Mouse (Mus musculus) limb, embryonic 10.5 days (tissue): Measurements from ENCODE around the gene Ttf1. TPM values are rescaled to one million over a fixed set of nuclear protein-coding genes. Genes with fewer than 3 reads are reported as not detected.

Experiments used
- DNase-seq: peaks from one replicate; pipeline ENCODE4 v3.0.0-alpha.2; 2017; ENCODE audit warnings: low spot score
- H3K27ac ChIP-seq: fragments of 300-500 bp; sonication (generic); 2 replicates; pipeline ENCODE4 v1.5.1; 2016; ENCODE audit warnings: mild to moderate bottlenecking
- H3K27me3 ChIP-seq: fragments of 300-500 bp; sonication (generic); 2 replicates; pipeline ENCODE4 v1.6.1; 2016; ENCODE audit warnings: low read depth, mild to moderate bottlenecking; ENCODE audit not compliant: poor library complexity, severe bottlenecking
- H3K36me3 ChIP-seq: fragments of 300-500 bp; sonication (generic); 2 replicates; pipeline ENCODE4 v1.6.1; 2016; ENCODE audit warnings: mild to moderate bottlenecking, moderate library complexity
- H3K4me1 ChIP-seq: fragments of 300-500 bp; sonication (generic); 2 replicates; pipeline ENCODE4 v1.6.1; 2016
- H3K4me3 ChIP-seq: fragments of 300-500 bp; sonication (generic); 2 replicates; pipeline ENCODE4 v1.5.1; 2016; ENCODE audit warnings: mild to moderate bottlenecking, moderate library complexity
- H3K9me3 ChIP-seq: fragments of 300-500 bp; sonication (generic); replicated peaks from 2 replicates; pipeline ENCODE4 v1.6.1; 2016; ENCODE audit warnings: mild to moderate bottlenecking
- WGBS: fragments of 180-500 bp; shearing (Covaris S2); methylation state at CpG from one replicate; pipeline ENCODE4 v1.1.7; 2016; 5-methylcytosine and 5-hydroxymethylcytosine counted together
- polyA plus RNA-seq: library from polyadenylated mRNA; unstranded; fragments of >200 nt; fragmentation: Nextera tagmentation; extraction: Ambion mirVana; gene quantifications from 2 replicates; pipeline ENCODE4 v1.2.1, GENCODE M21; 2016

The Ttf1 gene
- polyA plus RNA-seq, 1 experiment from 2014 or later: 12.5 TPM

DNA sequence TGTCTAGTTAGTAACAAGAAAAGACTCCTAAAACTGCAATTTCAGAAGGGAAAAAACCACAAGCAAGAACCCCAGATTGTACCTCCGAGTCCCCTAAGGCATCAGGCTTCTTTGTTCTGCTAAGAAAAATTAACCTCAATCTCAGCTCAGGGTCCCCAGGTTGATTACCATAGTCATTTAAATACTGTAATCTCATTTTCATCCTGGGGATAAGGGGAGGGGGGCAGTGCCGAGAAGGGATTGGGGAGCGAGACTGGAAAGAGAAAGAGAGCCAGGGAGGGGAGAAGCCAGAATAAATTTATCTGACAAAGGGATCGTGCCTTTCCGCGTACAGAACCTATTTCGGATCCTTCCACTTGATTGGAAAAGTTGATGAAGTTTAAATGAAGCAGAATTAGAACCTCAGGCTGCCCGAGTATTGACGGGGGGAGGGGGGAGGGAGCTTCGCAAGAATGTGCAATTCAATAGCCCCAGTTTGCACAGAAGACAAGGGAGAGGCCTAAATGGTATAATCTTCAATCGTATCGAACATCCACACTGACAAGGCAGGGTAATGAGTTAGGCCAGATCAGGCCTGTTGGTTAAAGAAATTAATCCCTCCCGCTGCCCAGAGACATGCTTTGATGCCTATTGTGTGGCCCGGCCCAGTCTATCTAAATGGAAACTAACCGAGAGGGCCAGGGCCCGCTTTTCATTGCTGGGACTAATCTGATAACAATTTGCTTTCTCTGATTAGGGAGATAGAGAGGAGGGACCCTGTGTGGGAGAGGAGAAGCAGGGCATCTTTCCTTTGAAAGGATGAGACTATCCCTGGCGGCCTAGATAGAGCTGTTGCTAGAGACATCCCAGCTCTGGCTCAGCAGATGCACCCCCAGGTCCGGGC lies 19.2 kb upstream of the Ttf1 start:
- Histone ChIP-seq H3K27me3 (peaks cover 93% of the 10 kb centered on the region), H3K4me1 (no peaks in the 10 kb centered on the region; the same call in 1 of the 2 replicates), H3K4me3 (no peak overlapping the region), H3K9me3 (no peaks in the 10 kb centered on the region), H3K36me3 (no peaks in the 10 kb centered on the region), H3K27ac (no peak overlapping the region)
- no peak for DNase-seq
- WGBS: 5% methylated on average over 18 of the region's 18 CpGs

DNA sequence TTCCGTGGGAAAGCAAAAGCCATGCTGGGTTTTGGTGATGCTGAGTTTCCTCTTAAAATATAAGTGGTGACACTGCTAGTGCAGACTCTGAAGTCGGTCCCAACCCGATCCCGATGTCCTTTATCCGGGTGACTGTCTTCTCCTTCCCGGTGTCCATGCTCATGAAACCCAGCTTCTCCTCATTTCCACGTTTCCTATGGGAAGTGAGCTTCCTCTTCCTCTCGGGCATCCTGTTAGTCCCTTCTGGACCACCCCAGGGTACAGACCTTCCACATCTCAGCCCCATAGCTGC lies 18.6 kb upstream of the Ttf1 start:
- H3K27me3 ChIP-seq: peaks cover 95% of the 10 kb centered on the region
- WGBS: 28% methylated on average over 8 of the region's 8 CpGs
- H3K4me3 ChIP-seq: no peak overlapping the region
- H3K4me1 ChIP-seq: no peaks in the 10 kb centered on the region; the same call in 1 of the 2 replicates
- no peaks in the 10 kb centered on the region for H3K36me3 ChIP-seq
- no peak overlapping the region for H3K27ac ChIP-seq
- no peak for DNase-seq
- no peaks in the 10 kb centered on the region for H3K9me3 ChIP-seq

DNA sequence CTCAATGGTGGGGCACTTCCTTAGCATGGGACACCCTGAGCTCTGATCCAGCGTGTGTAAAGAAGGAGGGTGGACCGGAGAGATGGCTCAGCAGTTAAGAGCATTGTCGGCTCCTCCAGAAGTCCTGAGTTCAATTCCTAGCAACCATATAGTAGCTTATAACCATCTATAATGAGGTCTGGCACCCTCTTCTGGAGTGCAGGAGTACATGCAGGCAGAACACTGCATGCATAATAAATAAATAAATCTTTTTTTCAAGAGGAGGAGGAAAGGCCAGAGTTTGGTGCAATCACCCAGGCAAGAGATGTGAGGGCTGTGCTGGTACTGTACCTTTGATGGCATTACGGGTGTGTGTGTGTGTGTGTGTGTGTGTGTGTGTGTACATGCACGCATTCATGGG lies 17.9 kb upstream of the Ttf1 start:
- Histone ChIP-seq H3K9me3 (no peaks in the 10 kb centered on the region), H3K4me1 (no peaks in the 10 kb centered on the region; the same call in 1 of the 2 replicates), H3K36me3 (no peaks in the 10 kb centered on the region), H3K27ac (no peak overlapping the region), H3K4me3 (no peak overlapping the region), H3K27me3 (peaks cover 92% of the 10 kb centered on the region)
- DNase-seq: no peak
- WGBS: 87% methylated on average over 5 of the region's 5 CpGs

DNA sequence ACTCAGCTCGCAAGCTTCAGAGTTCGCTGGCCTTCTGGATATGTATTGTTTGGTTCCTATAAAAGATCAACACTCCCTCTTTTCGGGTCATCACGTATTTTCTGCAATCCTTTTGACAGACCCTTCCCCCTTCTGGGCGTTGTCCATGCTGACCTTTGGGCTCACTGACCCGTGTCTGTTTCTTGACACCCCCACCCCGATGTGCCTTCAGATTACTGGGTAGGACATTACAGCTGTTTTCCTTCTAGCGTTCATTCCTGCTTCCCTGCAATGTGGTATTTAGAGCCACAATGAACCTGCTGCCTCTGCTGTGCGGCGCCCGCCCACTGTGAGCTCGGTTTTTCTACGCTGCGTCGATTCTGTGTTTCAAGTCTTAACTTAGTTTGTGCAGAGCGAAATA lies 13.9 kb upstream of the Ttf1 start:
- Histone ChIP-seq H3K4me3 (no peak overlapping the region), H3K4me1 (no peaks in the 10 kb centered on the region; the same call in 1 of the 2 replicates), H3K9me3 (no peaks in the 10 kb centered on the region), H3K36me3 (no peaks in the 10 kb centered on the region), H3K27ac (no peak overlapping the region), H3K27me3 (peaks cover 77% of the 10 kb centered on the region)
- 71% methylated on average over 16 of the region's 16 CpGs for WGBS
- DNase-seq: no peak

DNA sequence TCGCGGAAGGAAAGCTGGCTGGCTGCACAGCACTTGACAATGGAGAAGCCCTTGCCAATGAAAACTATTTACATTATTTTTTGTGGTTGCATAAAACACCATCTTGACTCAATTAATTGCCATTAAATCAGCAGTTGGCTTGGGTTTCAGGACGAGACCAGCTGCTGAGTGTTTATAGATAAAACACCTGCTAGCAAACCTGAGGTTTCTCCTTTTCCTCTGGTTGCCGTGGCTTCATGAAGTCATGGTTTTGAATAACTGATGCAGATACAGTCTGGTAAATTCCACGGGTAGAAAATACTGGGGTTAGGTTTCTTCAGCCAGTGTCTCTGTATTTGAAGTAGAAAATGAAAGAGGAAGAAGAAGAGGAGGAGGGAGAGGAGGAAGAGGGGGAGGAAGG lies 8.1 kb upstream of the Ttf1 start:
- 74% methylated on average over 5 of the region's 5 CpGs for WGBS
- H3K27me3 ChIP-seq: peaks cover 74% of the 10 kb centered on the region

DNA sequence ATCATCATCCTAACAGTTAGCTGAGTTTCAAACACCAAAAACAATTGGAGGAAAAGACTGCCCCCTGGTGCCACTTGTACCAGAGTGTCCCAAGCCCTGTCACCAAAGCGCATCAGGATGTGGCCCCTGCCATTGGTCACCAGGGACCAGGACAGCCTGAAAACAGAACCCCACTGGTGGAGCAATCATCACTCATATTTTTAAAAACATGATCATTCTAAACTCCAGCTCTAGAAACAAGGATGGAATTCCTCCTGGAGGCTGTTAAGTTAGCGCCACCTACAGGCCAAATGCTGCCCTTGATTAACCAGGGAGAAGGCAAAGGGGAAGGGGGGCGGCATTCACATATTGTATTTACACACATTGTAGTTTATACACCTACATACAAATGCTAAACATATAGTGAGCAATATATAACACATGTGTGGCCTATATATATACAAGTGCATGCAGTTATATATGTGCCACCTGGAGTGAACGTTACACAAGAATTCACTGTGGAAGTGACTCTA lies 7.1 kb upstream of the Ttf1 start:
- H3K4me1 ChIP-seq: peaks cover 10% of the 10 kb centered on the region
- H3K4me3 ChIP-seq: no peak overlapping the region
- no peaks in the 10 kb centered on the region for H3K9me3 ChIP-seq
- no peaks in the 10 kb centered on the region for H3K36me3 ChIP-seq
- no peak overlapping the region for H3K27ac ChIP-seq
- H3K27me3 ChIP-seq: peaks cover 78% of the 10 kb centered on the region
- peak; percentile 70 for DNase-seq
- WGBS: 38% methylated on average over 4 of the region's 4 CpGs

More for the DNA sequence above, 8.1 kb upstream of the Ttf1 start:
- Histone ChIP-seq H3K36me3 (no peaks in the 10 kb centered on the region), H3K4me3 (no peak overlapping the region), H3K27ac (no peak overlapping the region), H3K9me3 (no peaks in the 10 kb centered on the region), H3K4me1 (peaks cover 10% of the 10 kb centered on the region)
- no peak for DNase-seq

DNA sequence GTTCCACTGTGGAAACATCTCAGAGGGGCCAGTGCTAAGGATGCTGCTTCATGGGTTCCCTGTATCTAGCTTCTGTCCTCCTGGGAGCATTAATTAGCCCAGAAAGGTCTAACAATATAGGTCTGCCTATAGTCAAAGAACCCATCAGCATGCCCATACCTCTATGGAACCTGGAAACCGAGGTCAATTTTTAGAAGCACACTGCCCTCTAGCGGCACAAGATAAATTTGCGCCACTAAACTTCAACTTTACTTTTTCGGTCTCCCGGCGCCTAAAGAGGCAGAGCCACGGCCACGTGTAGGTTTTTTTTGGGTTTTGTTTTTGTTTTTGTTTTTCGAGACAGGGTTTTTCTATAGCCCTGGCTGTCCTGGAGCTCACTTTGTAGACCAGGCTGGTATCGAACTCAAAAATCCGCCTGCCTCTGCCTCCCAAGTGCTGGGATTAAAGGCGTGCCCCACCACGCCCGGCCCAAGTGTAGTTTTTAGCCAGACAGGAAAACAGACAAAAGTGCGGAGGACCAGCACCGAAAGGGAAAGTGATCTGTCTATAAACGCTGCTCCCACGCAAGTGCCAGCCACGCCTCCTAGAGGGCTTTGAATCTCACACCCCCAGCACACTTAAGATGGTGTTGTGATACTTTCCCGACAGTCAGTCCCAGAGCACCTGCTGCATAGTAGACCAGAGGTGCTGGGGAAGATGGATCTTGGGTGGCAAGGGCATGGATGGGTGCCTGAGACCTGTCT lies 6.1 kb upstream of the Ttf1 start:
- DNase-seq: peak; percentile 78
- Histone ChIP-seq H3K4me1 (peaks cover 10% of the 10 kb centered on the region), H3K36me3 (no peaks in the 10 kb centered on the region), H3K4me3 (peak overlapping the region; percentile 63), H3K27ac (no peak overlapping the region), H3K9me3 (no peaks in the 10 kb centered on the region), H3K27me3 (peaks cover 78% of the 10 kb centered on the region)
- 6% methylated on average over 20 of the region's 20 CpGs for whole genome bisulfite sequencing

DNA sequence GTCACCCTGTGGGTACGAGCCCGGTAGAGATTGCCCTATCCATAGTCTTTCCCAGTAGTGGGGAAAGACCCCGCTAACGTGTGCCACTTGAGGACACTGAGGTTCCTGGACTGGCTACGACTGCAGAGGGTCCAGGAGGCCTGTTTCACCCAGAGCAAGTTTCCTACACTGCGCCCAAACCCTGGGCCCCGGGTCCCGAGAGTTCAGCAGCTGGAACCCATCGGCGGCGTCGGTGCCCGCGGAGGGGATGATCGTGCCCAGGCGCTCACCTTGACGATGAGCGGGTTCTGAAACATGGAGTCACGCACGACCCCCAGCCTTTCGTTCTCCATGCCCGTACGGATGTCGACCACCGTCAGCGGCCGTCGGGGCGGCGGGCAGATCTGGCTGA lies 5.5 kb upstream of the Ttf1 start:
- Histone ChIP-seq H3K4me1 (peaks cover 10% of the 10 kb centered on the region), H3K9me3 (no peaks in the 10 kb centered on the region), H3K4me3 (peak overlapping the region; percentile 63), H3K36me3 (no peaks in the 10 kb centered on the region), H3K27me3 (peaks cover 73% of the 10 kb centered on the region), H3K27ac (no peak overlapping the region; the same call in 1 of the 2 replicates)
- WGBS: 3% methylated on average over 30 of the region's 30 CpGs
- DNase-seq: peak; percentile 53

DNA sequence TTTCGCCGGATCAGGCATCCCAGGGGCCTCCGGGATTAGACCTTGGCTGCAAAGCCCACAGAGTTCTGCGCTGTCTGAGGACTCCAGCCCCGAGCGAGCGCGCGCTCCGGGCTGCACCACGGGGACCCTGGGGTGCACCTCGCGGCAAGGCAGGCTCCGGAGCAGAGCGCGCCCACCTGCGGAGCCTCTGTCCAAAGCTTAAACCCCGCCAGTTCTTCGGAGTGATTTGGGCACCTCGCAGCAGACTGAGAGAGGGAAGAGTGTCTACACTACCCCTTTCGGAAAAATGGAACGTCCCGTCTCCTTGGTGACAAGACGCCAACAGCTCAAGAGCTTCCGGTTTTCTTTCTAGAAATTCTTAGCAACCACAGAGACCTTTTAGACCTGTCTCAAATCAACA lies 5.1 kb upstream of the Ttf1 start, which contains the start of gene Cfap77:
Cfap77 (minus strand) TSS at position 76 of the 400 bp plus-strand sequence.
- under 1% methylated on average over 25 of the region's 25 CpGs for WGBS
- H3K27me3 ChIP-seq: peaks cover 73% of the 10 kb centered on the region
- peak; percentile 76 for DNase-seq
- peak within 1 kb of the TSS; percentile 63 for H3K4me3 ChIP-seq
- no peaks in the 10 kb centered on the region for H3K36me3 ChIP-seq
- H3K4me1 ChIP-seq: peaks cover 10% of the 10 kb centered on the region
- no peaks in the 10 kb centered on the region for H3K9me3 ChIP-seq
- peak within 1 kb of the TSS; percentile 87 for H3K27ac ChIP-seq

DNA sequence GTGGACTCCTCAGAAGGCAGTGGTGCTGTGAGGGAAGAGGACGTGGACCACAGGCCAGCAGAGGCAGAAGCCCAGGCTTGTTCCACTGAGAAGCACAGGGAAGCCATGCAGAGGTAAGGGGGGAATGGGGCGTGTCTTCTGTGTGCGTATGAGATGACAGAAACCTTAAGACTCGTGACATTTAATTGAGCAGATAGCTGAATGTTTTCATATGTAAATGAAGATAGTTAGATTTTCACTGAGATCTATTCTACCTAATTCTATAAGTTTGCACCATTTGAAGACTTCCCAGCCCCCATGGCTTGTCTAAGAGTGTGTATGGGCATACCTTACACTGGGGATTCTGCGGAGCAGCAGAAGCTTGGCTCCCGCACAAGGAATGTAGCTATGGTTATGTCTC lies 5.7 kb downstream of the Ttf1 start:
- peaks cover 8% of the 10 kb centered on the region for H3K4me1 ChIP-seq
- H3K27ac ChIP-seq: no peak overlapping the region
- 91% methylated on average over 6 of the region's 6 CpGs for WGBS
- no peak overlapping the region for H3K4me3 ChIP-seq
- no peak for DNase-seq
- no peaks in the 10 kb centered on the region for H3K27me3 ChIP-seq
- H3K9me3 ChIP-seq: no peaks in the 10 kb centered on the region
- peaks cover 46% of the 10 kb centered on the region for H3K36me3 ChIP-seq

DNA sequence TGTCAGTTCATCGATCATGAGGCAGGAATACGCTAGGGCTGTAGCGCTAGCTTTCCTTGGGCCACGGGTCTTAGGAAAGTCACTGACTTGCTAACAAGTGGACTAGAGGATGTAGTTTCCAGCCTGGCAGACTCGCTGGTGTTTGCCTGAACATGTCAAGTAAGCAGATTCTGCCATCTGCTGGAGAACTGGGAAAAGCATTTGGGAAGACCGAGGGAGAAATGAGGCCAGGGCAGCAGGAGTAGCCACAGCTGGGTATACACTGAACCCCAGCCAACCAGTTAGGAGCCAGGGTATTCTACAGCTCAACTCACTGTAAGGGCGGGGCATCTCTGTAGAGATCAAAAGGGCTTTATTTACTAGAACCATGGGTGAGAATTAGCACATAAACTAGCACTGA lies 6.3 kb downstream of the Ttf1 start:
- WGBS: 55% methylated on average over 7 of the region's 7 CpGs
- Histone ChIP-seq H3K4me3 (no peak overlapping the region), H3K27ac (no peak overlapping the region), H3K36me3 (peaks cover 52% of the 10 kb centered on the region), H3K27me3 (no peaks in the 10 kb centered on the region), H3K9me3 (no peaks in the 10 kb centered on the region), H3K4me1 (peaks cover 2% of the 10 kb centered on the region; the same call in 1 of the 2 replicates)
- peak; percentile 34 for DNase-seq

DNA sequence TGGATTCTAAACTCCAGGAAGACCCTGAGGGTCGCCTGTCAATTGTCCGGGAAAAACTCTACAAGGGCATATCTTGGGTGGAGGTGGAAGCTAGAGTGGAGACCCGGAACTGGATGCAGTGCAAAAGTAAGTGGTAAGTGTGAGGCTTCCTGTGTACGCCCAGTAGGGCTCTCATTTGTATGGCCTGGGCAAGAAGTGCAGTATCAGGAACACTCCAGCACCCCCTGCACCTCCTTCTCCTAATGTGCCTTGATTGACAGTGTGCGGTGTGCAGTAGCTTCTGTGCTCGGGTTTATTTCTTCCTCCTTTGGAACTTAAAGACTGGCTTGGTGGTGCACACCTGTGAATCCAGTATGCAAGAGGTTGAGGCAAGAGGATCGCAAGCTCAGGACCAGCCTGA lies 14.6 kb downstream of the Ttf1 start:
- no peak overlapping the region for H3K4me3 ChIP-seq
- peaks cover 93% of the 10 kb centered on the region for H3K36me3 ChIP-seq
- no peaks in the 10 kb centered on the region for H3K4me1 ChIP-seq
- H3K27ac ChIP-seq: no peak overlapping the region
- H3K9me3 ChIP-seq: no peaks in the 10 kb centered on the region
- 97% methylated on average over 7 of the region's 7 CpGs for WGBS
- no peaks in the 10 kb centered on the region for H3K27me3 ChIP-seq
- DNase-seq: no peak
